Mouse (Mus musculus): Measurements from ENCODE around the gene Coro1b. TPM values are rescaled to one million over a fixed set of nuclear protein-coding genes. Genes with fewer than 3 reads are reported as not detected.

The Coro1b gene
- polyA plus RNA-seq, 1 experiment: 314 TPM

DNA sequence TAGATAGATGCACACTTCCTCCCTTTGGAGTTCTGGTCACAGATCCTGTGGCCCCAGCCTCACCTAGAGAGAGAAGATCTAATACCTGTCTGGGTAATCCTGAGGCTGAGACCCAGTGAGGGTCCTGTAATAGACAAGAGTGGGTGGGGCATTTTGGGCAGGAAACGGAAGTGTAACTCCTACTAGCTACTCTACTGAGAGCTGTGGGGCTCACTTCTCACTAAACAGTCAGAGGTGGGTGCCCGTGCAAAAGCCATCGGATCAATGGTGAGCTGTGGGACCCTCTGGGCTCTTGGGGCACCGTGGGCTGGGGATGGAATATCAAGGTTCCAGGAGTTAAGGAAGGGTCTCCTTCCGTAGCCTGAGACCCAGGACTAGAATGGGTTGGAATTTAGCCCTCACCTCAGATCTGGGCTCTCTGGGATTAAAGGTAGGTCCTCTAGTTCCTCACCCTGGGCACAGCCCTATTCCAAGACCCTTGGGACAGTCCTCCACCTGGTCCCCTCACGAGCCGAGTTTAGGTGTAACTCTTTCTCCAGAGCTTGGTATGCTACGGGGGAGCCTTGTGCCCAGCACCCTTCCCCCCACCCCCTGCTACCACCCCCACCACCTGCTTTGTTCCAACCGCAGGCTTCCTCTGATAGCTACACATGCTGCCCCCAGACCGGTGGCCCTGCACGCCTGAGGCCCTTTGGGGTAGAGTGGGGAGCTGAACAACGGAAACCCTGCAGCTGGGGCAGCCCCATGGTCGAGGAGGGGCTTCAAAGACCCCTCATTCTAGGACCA, 6.2 kb downstream of the Coro1b start:
- no peak overlapping the region for H3K27ac ChIP-seq (ENCODE audit: insufficient read depth, low read depth, low read length)
- H3K4me1 ChIP-seq (ENCODE audit: control insufficient read depth, insufficient read depth, low read length): peaks cover 7% of the 10 kb centered on the region
- TF ChIP-seq CTCF (IDR thresholded peaks at IDR 0.05; ENCODE audit: low read depth, low read length) (no peak), POLR2A (IDR thresholded peaks at IDR 0.05; ENCODE audit: borderline replicate concordance, low read depth, low read length) (no peak)
- H3K4me3 ChIP-seq (ENCODE audit: insufficient read depth, low read length): no peak overlapping the region

DNA sequence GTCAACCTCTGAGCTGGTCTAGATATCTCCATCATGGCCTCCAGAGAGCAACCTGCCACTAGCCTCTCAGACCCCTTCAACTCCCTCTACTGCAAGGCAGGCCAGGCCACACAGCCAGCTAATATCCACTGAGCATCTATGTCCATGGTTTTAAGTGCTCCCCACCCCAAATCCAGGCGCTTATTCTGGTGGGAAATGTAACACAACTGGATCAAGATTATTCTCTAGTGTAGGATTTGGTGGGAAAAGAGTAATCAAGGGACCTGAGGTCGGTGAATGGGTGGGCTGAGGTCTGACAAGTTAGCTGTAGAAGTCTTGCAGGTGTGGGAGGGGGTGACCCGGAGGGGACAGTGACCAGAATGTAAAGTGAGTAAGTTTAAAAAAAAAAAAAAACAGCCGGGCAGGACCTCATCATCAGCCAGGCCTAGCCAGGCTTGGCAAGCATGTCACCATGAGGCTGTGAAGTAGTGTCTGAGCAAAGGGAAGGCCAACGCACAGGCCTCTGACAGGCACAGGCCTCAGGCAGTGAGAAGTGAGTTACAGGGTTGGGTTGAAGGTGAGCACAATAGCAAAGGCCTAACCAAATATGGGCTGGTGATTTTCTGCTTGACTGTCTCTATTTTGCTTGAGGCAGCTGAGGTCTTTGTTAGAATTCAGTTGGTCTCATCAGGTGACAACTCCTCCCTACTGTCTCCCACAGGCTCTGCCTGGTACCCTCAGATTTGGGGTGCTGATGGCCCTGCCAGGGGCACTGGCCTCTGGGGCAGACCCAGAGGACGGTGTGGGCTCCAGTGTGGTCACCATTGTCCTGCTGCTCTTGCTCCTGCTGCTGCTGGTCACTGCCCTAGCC, 7.0 kb downstream of the Coro1b start:
- Histone ChIP-seq H3K27ac (ENCODE audit: insufficient read depth, low read depth, low read length) (no peak overlapping the region), H3K4me3 (ENCODE audit: insufficient read depth, low read length) (no peak overlapping the region), H3K4me1 (ENCODE audit: control insufficient read depth, insufficient read depth, low read length) (no peaks in the 10 kb centered on the region)
- no peak for TF ChIP-seq POLR2A (IDR thresholded peaks at IDR 0.05; ENCODE audit: borderline replicate concordance, low read depth, low read length)
- no peak for TF ChIP-seq CTCF (IDR thresholded peaks at IDR 0.05; ENCODE audit: low read depth, low read length)

DNA sequence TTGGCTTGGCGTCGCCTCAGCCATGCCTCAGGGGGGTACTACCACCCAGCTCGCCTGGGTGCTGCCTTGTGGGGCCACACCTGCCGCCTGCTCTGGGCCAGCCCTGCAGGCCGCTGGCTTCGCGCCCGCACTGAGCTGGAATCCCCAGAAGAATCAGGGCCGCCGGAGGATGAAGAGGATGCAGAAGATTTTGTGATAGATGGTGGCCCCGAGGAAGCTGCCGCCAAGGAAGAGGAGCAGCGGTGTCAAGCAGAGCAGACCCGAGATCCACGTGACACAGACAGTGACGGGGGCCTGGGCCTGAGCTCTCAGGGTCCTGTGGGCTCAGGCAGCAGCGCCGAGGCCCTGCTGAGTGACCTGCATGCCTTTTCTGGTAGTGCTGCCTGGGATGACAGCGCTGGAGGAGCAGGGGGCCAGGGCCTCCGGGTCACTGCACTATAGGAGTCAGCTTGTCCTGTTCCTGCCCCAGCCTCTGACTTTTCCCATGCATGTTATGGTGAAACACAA, 7.7 kb downstream of the Coro1b start:
- TF ChIP-seq CTCF (IDR thresholded peaks at IDR 0.05; ENCODE audit: low read depth, low read length) (no peak), POLR2A (IDR thresholded peaks at IDR 0.05; ENCODE audit: borderline replicate concordance, low read depth, low read length) (no peak)
- no peak overlapping the region for H3K27ac ChIP-seq (ENCODE audit: insufficient read depth, low read depth, low read length)
- H3K4me1 ChIP-seq (ENCODE audit: control insufficient read depth, insufficient read depth, low read length): no peaks in the 10 kb centered on the region
- H3K4me3 ChIP-seq (ENCODE audit: insufficient read depth, low read length): no peak overlapping the region

DNA sequence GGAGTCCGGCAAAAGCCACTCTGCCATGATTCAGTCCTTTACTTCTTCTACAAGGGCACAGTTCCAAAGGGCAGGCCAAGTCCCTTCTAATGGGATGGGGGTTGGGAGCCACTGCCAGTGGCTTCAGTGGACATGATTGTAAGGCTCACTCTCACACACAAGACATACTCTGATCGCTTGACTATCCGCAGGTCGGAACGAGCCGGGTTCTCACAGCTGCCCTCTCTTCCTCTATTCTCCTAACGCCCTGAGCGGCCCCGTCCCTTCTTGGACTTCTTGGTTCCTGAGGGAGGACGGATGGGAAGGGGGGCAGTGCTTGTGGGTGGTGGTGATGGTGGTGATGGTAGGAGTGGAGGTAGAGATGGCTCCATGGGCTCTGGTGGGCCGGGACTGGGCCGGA, 8.4 kb downstream of the Coro1b start:
- no peak overlapping the region for H3K4me3 ChIP-seq (ENCODE audit: insufficient read depth, low read length)
- no peaks in the 10 kb centered on the region for H3K4me1 ChIP-seq (ENCODE audit: control insufficient read depth, insufficient read depth, low read length)
- H3K27ac ChIP-seq (ENCODE audit: insufficient read depth, low read depth, low read length): no peak overlapping the region
- TF ChIP-seq CTCF (IDR thresholded peaks at IDR 0.05; ENCODE audit: low read depth, low read length) (no peak), POLR2A (IDR thresholded peaks at IDR 0.05; ENCODE audit: borderline replicate concordance, low read depth, low read length) (no peak)

DNA sequence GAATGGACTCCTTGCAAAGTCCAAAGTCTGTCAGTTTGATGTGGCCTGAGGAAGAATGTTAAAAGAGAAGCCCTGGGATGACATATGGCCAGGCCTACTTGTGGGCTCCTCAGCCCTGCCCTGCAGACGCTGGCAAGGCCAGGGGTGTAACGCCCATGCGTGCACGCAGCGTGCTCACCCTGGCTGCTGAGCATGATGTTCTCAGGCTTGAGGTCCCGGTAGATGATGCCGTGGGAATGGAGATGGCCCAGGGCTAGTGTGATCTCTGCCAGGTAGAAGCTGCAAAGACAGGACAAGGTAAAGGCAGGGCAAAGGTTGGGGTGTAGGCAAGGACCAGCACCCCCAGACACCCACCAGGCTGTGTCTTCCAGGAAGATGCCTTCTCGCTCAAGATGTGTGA, 10.6 kb downstream of the Coro1b start:
- H3K4me3 ChIP-seq (ENCODE audit: insufficient read depth, low read length): no peak overlapping the region
- H3K4me1 ChIP-seq (ENCODE audit: control insufficient read depth, insufficient read depth, low read length): peaks cover 7% of the 10 kb centered on the region
- TF ChIP-seq POLR2A (IDR thresholded peaks at IDR 0.05; ENCODE audit: borderline replicate concordance, low read depth, low read length) (no peak), CTCF (IDR thresholded peaks at IDR 0.05; ENCODE audit: low read depth, low read length) (no peak)
- no peak overlapping the region for H3K27ac ChIP-seq (ENCODE audit: insufficient read depth, low read depth, low read length)

DNA sequence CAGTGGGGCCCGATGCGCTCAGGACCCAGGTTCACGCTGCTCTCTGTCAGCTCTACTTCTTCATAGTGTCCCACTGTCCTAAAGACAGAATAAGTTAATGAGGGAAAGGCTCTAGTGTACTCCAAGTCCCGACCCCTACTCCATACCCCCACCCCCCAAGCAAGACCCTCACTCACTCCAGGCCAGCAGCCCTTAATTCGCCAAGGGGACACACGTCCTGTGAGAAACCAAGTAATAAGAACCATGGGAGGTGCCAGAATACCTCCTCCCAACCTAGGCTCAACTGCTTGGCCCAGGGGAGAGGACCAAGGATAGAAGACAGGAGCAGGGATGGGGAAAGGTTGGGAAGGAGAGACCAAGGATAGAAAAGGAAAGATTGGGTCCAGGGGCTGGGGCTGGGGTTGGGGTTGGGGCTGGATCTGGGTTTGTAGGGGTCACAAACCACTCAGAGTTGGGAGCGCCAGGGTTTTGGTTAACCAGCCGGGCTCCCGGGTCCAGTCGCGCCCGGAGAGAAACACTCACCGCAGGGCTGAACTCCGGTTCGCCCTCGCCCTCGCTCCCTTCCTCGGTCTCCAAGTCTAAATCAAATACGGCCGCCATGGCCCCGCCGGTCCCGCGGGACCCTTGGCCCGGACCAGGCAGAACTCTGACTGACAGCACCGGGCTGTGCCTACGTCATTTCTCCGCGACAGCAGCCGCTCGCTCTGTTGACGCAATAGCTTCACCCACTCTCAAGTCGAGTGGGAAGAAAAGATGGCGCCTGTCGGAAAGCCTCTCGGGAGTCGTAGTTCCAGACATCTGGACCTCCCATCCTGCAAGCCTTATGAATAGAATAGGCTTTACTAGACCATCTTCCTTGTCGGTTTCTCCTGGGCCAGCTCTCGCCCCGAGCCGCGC, 14.5 kb downstream of the Coro1b start, which contains the start of gene Rps6kb2:
Rps6kb2 (minus strand) TSS at position 709 of the 897 bp plus-strand sequence.
- Histone ChIP-seq H3K4me1 (ENCODE audit: control insufficient read depth, insufficient read depth, low read length) (peaks cover 19% of the 10 kb centered on the region), H3K27ac (ENCODE audit: insufficient read depth, low read depth, low read length) (peak within 1 kb of the TSS; percentile 85), H3K4me3 (ENCODE audit: insufficient read depth, low read length) (peak within 1 kb of the TSS; percentile 70)
- TF ChIP-seq CTCF (IDR thresholded peaks at IDR 0.05; ENCODE audit: low read depth, low read length) (no peak), POLR2A (IDR thresholded peaks at IDR 0.05; ENCODE audit: borderline replicate concordance, low read depth, low read length) (no peak)

DNA sequence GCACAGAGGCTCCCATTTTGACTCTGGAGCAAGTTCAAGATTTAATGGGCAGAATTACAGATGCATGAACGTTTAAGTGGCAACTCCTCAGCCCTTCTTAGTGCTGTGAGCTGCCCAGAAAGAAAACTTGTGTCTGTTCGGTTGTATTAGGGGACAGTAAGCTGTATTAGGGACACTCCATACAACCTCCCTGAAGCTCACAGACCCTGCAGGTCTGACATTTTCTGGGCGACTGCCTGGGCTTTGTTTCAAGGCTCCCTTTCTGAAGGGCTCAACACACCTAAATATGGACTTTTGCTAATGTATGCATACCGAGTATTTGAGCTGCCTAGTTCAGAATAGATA, 15.1 kb downstream of the Coro1b start:
- TF ChIP-seq POLR2A (IDR thresholded peaks at IDR 0.05; ENCODE audit: borderline replicate concordance, low read depth, low read length) (no peak), CTCF (IDR thresholded peaks at IDR 0.05; ENCODE audit: low read depth, low read length) (no peak)
- H3K4me3 ChIP-seq (ENCODE audit: insufficient read depth, low read length): peak overlapping the region; percentile 70
- peaks cover 19% of the 10 kb centered on the region for H3K4me1 ChIP-seq (ENCODE audit: control insufficient read depth, insufficient read depth, low read length)
- peak overlapping the region; percentile 12; the same call in 1 of the 2 replicates for H3K27ac ChIP-seq (ENCODE audit: insufficient read depth, low read depth, low read length)

DNA sequence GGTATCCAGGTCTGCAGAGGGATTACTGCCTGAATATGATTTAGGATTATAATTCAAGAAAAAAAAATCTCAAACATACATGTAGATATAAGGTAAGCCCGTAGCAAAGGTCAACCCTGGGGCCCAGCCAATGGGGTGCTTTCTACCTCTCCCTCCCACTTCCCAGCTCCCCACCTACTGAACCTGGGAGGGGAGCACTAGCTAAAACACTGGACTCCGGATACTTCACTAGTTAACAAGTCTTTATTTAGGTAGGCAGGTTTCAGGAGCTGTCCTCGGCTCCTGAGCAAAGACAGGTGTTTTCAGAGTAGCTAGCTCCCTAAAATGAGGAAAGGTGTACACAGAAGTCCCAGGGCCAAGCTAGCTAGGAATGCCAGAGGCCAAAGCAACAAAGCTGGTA, 15.7 kb downstream of the Coro1b start:
- Histone ChIP-seq H3K4me1 (ENCODE audit: control insufficient read depth, insufficient read depth, low read length) (peaks cover 19% of the 10 kb centered on the region), H3K27ac (ENCODE audit: insufficient read depth, low read depth, low read length) (peak overlapping the region; percentile 85), H3K4me3 (ENCODE audit: insufficient read depth, low read length) (no peak overlapping the region)
- no peak for TF ChIP-seq CTCF (IDR thresholded peaks at IDR 0.05; ENCODE audit: low read depth, low read length)
- TF ChIP-seq POLR2A (IDR thresholded peaks at IDR 0.05; ENCODE audit: borderline replicate concordance, low read depth, low read length): no peak

DNA sequence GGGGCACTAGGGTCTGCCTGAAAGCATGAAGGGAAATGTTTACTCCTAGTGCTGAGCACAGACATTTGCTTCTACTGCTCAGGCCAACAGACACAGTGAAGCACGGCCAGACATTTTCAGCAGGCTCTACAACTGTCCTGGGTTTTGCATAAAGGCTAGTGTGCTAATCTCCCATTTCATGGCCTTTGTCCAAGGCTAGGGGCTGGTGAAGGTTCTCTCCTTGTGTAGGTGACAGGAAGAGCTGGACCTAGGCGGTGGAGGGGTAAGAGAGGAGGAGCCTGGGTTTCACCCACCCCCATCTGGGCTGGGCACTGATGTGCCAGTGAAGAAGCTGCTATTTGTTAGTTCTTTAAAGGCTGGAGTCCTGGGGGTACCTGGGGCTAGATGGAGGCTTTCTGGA, 16.3 kb downstream of the Coro1b start:
- Histone ChIP-seq H3K4me3 (ENCODE audit: insufficient read depth, low read length) (no peak overlapping the region), H3K27ac (ENCODE audit: insufficient read depth, low read depth, low read length) (peak overlapping the region; percentile 85), H3K4me1 (ENCODE audit: control insufficient read depth, insufficient read depth, low read length) (peaks cover 20% of the 10 kb centered on the region)
- TF ChIP-seq CTCF (IDR thresholded peaks at IDR 0.05; ENCODE audit: low read depth, low read length) (no peak), POLR2A (IDR thresholded peaks at IDR 0.05; ENCODE audit: borderline replicate concordance, low read depth, low read length) (no peak)
